Mouse (Mus musculus) lung, postnatal 0 days (tissue): ENCODE data around the gene Slc29a1. TPM values are rescaled to one million over a fixed set of nuclear protein-coding genes. Genes with fewer than 3 reads are reported as not detected.
A peak's percentile ranks its signal among the peaks of the same experiment; 100 is the strongest.

Source experiments
- ATAC-seq: fragments of 200-750 bp; cut with Nextera tagmentation; 2 replicates; pipeline ENCODE4 v1.8.0; 2017; ENCODE audit warnings: moderate library complexity
- DNase-seq: peaks from one replicate; pipeline ENCODE4 v3.0.0-alpha.2; 2016; ENCODE audit warnings: low spot score
- H3K27ac ChIP-seq: fragments of 300-500 bp; sonication (generic); 2 replicates; pipeline ENCODE4 v1.5.1; 2014; ENCODE audit warnings: antibody characterized with exemption, mild to moderate bottlenecking, low read length, mixed read lengths
- H3K27me3 ChIP-seq: fragments of 300-500 bp; sonication (generic); replicated peaks from 2 replicates; pipeline ENCODE4 v1.6.1; 2014; ENCODE audit warnings: low read length, mixed read lengths; ENCODE audit not compliant: insufficient read depth
- H3K36me3 ChIP-seq: fragments of 300-500 bp; sonication (generic); 2 replicates; pipeline ENCODE4 v1.6.1; 2014; ENCODE audit warnings: low read length, mixed read lengths; ENCODE audit not compliant: insufficient read depth
- H3K4me1 ChIP-seq: fragments of 300-500 bp; sonication (generic); 2 replicates; pipeline ENCODE4 v1.6.1; 2014; ENCODE audit warnings: antibody characterized with exemption, low read depth, low read length, mixed read lengths; ENCODE audit not compliant: insufficient read depth
- H3K4me2 ChIP-seq: fragments of 300-500 bp; sonication (generic); replicated peaks from 2 replicates; pipeline ENCODE4 v1.6.1; 2014; ENCODE audit warnings: low read depth, mild to moderate bottlenecking, low read length, moderate library complexity, mixed read lengths
- H3K4me3 ChIP-seq: fragments of 300-500 bp; sonication (generic); 2 replicates; pipeline ENCODE4 v1.5.1; 2014; ENCODE audit warnings: low read depth, low read length
- H3K9ac ChIP-seq: fragments of 300-500 bp; sonication (generic); replicated peaks from 2 replicates; pipeline ENCODE4 v1.6.1; 2014; ENCODE audit warnings: low read depth, mild to moderate bottlenecking
- H3K9me3 ChIP-seq: fragments of 300-500 bp; sonication (generic); 2 replicates; pipeline ENCODE4 v1.6.1; 2016; ENCODE audit warnings: low read length, mixed read lengths
- CTCF ChIP-seq: IDR thresholded peaks from 2 replicates; pipeline ENCODE4 v1.5.1; 2016; ENCODE audit warnings: antibody characterized with exemption, mild to moderate bottlenecking
- EP300 ChIP-seq: IDR thresholded peaks from 2 replicates; pipeline ENCODE4 v1.6.1; 2016; ENCODE audit warnings: antibody characterized with exemption, mild to moderate bottlenecking, control low read depth
- WGBS: fragments of 180-500 bp; shearing (Covaris S2); extraction: QIAGEN DNeasy Blood & Tissue Kit; methylation state at CpG from one replicate; pipeline ENCODE4 v1.1.7; 2014; 5-methylcytosine and 5-hydroxymethylcytosine counted together
- polyA plus RNA-seq: library from polyadenylated mRNA; unstranded; fragments of >200 nt; fragmentation: Nextera tagmentation; extraction: Ambion mirVana; gene quantifications from 2 replicates; pipeline ENCODE4 v1.2.1, GENCODE M21; 2015

Gene Slc29a1
- polyA plus RNA-seq, 1 experiment from 2014 or later: 99.8 TPM

GRCm38 (mm10) chr17:45591701-45592605, 7.5 kb downstream of the Slc29a1 start:
- Histone ChIP-seq H3K27me3 (no peaks in the 10 kb centered on the region), H3K4me3 (0 out of 2 replicates have a peak overlapping the region, but pooled peaks have one; percentile 8), H3K36me3 (no peaks in the 10 kb centered on the region), H3K9me3 (no peaks in the 10 kb centered on the region), H3K4me2 (peak overlapping the region; percentile 32), H3K9ac (peak overlapping the region; percentile 29), H3K4me1 (peaks cover 51% of the 10 kb centered on the region), H3K27ac (peak overlapping the region; percentile 59; the same call in 1 of the 2 replicates)
- DNase-seq: no peak
- no peak for ATAC-seq
- WGBS: 51% methylated on average over 16 of the region's 16 CpGs
- TF ChIP-seq CTCF (no peak), EP300 (no peak)

GRCm38 (mm10) chr17:45590410-45590809, 9.0 kb downstream of the Slc29a1 start:
- H3K9ac ChIP-seq: no peak overlapping the region
- TF ChIP-seq CTCF (peak; percentile 14; the same call in 1 of the 2 replicates), EP300 (no peak)
- H3K4me3 ChIP-seq: no peak overlapping the region
- H3K4me2 ChIP-seq: no peak overlapping the region
- 67% methylated on average over 6 of the region's 6 CpGs for WGBS
- ATAC-seq (no peak), DNase-seq (no peak)
- no peaks in the 10 kb centered on the region for H3K36me3 ChIP-seq
- H3K27ac ChIP-seq: no peak overlapping the region
- H3K27me3 ChIP-seq: no peaks in the 10 kb centered on the region
- H3K4me1 ChIP-seq: peaks cover 46% of the 10 kb centered on the region
- H3K9me3 ChIP-seq: no peaks in the 10 kb centered on the region

GRCm38 (mm10) chr17:45589844-45590243, 9.6 kb downstream of the Slc29a1 start:
- Histone ChIP-seq H3K36me3 (no peaks in the 10 kb centered on the region), H3K4me3 (no peak overlapping the region), H3K27me3 (no peaks in the 10 kb centered on the region), H3K27ac (no peak overlapping the region), H3K9me3 (no peaks in the 10 kb centered on the region), H3K4me2 (no peak overlapping the region), H3K4me1 (peaks cover 45% of the 10 kb centered on the region), H3K9ac (no peak overlapping the region)
- no peak for ATAC-seq
- WGBS: 94% methylated on average over 8 of the region's 8 CpGs
- no peak for DNase-seq
- no peak for TF ChIP-seq EP300

- WGBS: 98% methylated on average over 7 of the region's 7 CpGs
These were observed 10.2 kb downstream of the Slc29a1 start for GRCm38 (mm10) chr17:45589236-45589635.

GRCm38 (mm10) chr17:45588370-45588769, 11.0 kb downstream of the Slc29a1 start:
- no peaks in the 10 kb centered on the region for H3K9me3 ChIP-seq
- no peak for TF ChIP-seq EP300
- no peak for TF ChIP-seq CTCF
- WGBS: 88% methylated on average over 6 of the region's 7 CpGs
- no peak overlapping the region for H3K9ac ChIP-seq
- H3K27ac ChIP-seq: no peak overlapping the region
- H3K36me3 ChIP-seq: no peaks in the 10 kb centered on the region
- DNase-seq (no peak), ATAC-seq (no peak)
- peaks cover 42% of the 10 kb centered on the region for H3K4me1 ChIP-seq
- H3K27me3 ChIP-seq: no peaks in the 10 kb centered on the region
- H3K4me3 ChIP-seq: no peak overlapping the region
- H3K4me2 ChIP-seq: no peak overlapping the region

More at GRCm38 (mm10) chr17:45589236-45589635, 10.2 kb downstream of the Slc29a1 start:
- H3K4me1 ChIP-seq: peaks cover 45% of the 10 kb centered on the region
- no peak overlapping the region for H3K4me2 ChIP-seq
- H3K9me3 ChIP-seq: no peaks in the 10 kb centered on the region
- H3K36me3 ChIP-seq: no peaks in the 10 kb centered on the region
- no peak overlapping the region for H3K27ac ChIP-seq
- ATAC-seq: no peak
- no peaks in the 10 kb centered on the region for H3K27me3 ChIP-seq
- TF ChIP-seq CTCF (no peak), EP300 (no peak)
- DNase-seq: no peak
- H3K4me3 ChIP-seq: no peak overlapping the region
- H3K9ac ChIP-seq: no peak overlapping the region

GRCm38 (mm10) chr17:45586449-45586837, 13.0 kb downstream of the Slc29a1 start:
- no peaks in the 10 kb centered on the region for H3K36me3 ChIP-seq
- TF ChIP-seq EP300 (no peak), CTCF (peak; percentile 60)
- ATAC-seq (no peak), DNase-seq (no peak)
- H3K27ac ChIP-seq: peak overlapping the region; percentile 83
- H3K27me3 ChIP-seq: no peaks in the 10 kb centered on the region
- H3K4me1 ChIP-seq: peaks cover 26% of the 10 kb centered on the region
- no peak overlapping the region for H3K4me3 ChIP-seq
- no peak overlapping the region for H3K9ac ChIP-seq
- no peaks in the 10 kb centered on the region for H3K9me3 ChIP-seq
- 97% methylated on average over 3 of the region's 3 CpGs for WGBS
- no peak overlapping the region for H3K4me2 ChIP-seq
